Mouse (Mus musculus): Measurements from ENCODE around the gene Trnt1.

DNA sequence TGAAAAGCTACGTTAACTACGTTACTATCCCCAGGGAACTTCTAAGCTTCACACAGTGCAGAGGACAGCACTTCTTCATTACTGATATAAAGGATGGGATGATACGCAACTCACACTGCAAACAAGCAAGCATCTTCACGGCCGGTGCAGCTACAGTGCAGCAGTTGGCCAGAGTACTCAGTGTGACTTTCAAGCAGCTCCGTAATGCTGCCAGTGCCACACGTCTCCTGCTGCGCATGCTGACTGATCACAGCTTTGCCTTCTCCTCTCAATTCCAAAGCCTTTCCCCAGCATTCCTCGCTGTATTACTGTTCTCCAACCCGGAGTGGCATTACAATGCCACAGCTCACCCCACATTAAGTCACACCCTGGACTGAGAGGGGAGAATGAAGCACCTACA lies 24.7 kb downstream of the Trnt1 start:
- TF ChIP-seq CTCF (IDR thresholded peaks at IDR 0.05; ENCODE audit: borderline replicate concordance, extremely low read depth, insufficient read depth, insufficient read length) (no peak), POLR2A (IDR thresholded peaks at IDR 0.05; ENCODE audit: borderline replicate concordance, extremely low read depth, insufficient read depth, insufficient read length, poor library complexity, severe bottlenecking) (no peak)
